Mouse (Mus musculus) forebrain, embryonic 13.5 days (tissue): ENCODE measurements around the gene Cdkn2aipnl. TPM values are rescaled to one million over a fixed set of nuclear protein-coding genes. Genes with fewer than 3 reads are reported as not detected.

Experiments
- ATAC-seq: fragments of 200-750 bp; cut with Nextera tagmentation; 2 replicates; pipeline ENCODE4 v1.8.0; 2017
- H3K27ac ChIP-seq: fragments of 300-500 bp; sonication (generic); 2 replicates; pipeline ENCODE4 v1.5.1; 2015; ENCODE audit warnings: inconsistent platforms, mild to moderate bottlenecking, moderate library complexity
- H3K27me3 ChIP-seq: fragments of 300-500 bp; sonication (generic); 2 replicates; pipeline ENCODE4 v1.6.1; 2015; ENCODE audit warnings: mild to moderate bottlenecking, inconsistent platforms
- H3K36me3 ChIP-seq: fragments of 300-500 bp; sonication (generic); 2 replicates; pipeline ENCODE4 v1.6.1; 2015; ENCODE audit warnings: mild to moderate bottlenecking, inconsistent platforms; ENCODE audit not compliant: poor library complexity, severe bottlenecking
- H3K4me1 ChIP-seq: fragments of 300-500 bp; sonication (generic); 2 replicates; pipeline ENCODE4 v1.6.1; 2015; ENCODE audit warnings: inconsistent platforms
- H3K4me2 ChIP-seq: fragments of 300-500 bp; sonication (generic); 2 replicates; pipeline ENCODE4 v1.6.1; 2015; ENCODE audit warnings: inconsistent platforms, mild to moderate bottlenecking, moderate library complexity
- H3K4me3 ChIP-seq: fragments of 300-500 bp; sonication (generic); 2 replicates; pipeline ENCODE4 v1.5.1; 2015; ENCODE audit warnings: mild to moderate bottlenecking, inconsistent platforms
- H3K9ac ChIP-seq: fragments of 300-500 bp; sonication (generic); 2 replicates; pipeline ENCODE4 v1.6.1; 2015; ENCODE audit warnings: mild to moderate bottlenecking, inconsistent platforms
- H3K9me3 ChIP-seq: fragments of 300-500 bp; sonication (generic); replicated peaks from 2 replicates; pipeline ENCODE4 v1.6.1; 2016; ENCODE audit warnings: inconsistent platforms
- WGBS: fragments of 180-500 bp; shearing (Covaris S2); methylation state at CpG from one replicate; pipeline ENCODE4 v1.1.7; 2015; 5-methylcytosine and 5-hydroxymethylcytosine counted together
- polyA plus RNA-seq: library from polyadenylated mRNA; unstranded; fragments of >200 nt; fragmentation: Nextera tagmentation; extraction: Ambion mirVana; gene quantifications from 2 replicates; pipeline ENCODE4 v1.2.1, GENCODE M21; 2015

Cdkn2aipnl gene
- polyA plus RNA-seq, 1 experiment from 2014 or later = 114 TPM

- no peaks in the 10 kb centered on the region for H3K27me3 ChIP-seq
- H3K27ac ChIP-seq = peak overlapping the region; percentile 96
- peaks cover 45% of the 10 kb centered on the region for H3K4me1 ChIP-seq
- H3K9me3 ChIP-seq = no peaks in the 10 kb centered on the region
- peak overlapping the region; percentile 99 for H3K4me3 ChIP-seq
- ATAC-seq = peak; percentile 48
- H3K4me2 ChIP-seq = peak overlapping the region; percentile 85
- under 1% methylated on average over 29 of the region's 29 CpGs for WGBS
- H3K36me3 ChIP-seq = peaks cover 31% of the 10 kb centered on the region
- H3K9ac ChIP-seq = peak overlapping the region; percentile 99
These were observed 32.3 kb downstream of the Cdkn2aipnl start for GRCm38 (mm10) chr11:51999611-52000289.

GRCm38 (mm10) chr11:52000290-52000962 is 33.0 kb downstream of the Cdkn2aipnl start, which contains the start of gene Ube2b:
Ube2b (minus strand) TSS chr11:52000762.
- no peaks in the 10 kb centered on the region for H3K27me3 ChIP-seq
- peak within 1 kb of the TSS; percentile 99 for H3K4me3 ChIP-seq
- peaks cover 24% of the 10 kb centered on the region for H3K36me3 ChIP-seq
- no peaks in the 10 kb centered on the region for H3K9me3 ChIP-seq
- peak within 1 kb of the TSS; percentile 99 for H3K9ac ChIP-seq
- H3K27ac ChIP-seq = peak within 1 kb of the TSS; percentile 96
- peaks cover 50% of the 10 kb centered on the region for H3K4me1 ChIP-seq
- under 1% methylated on average over 55 of the region's 63 CpGs for WGBS
- ATAC-seq = peak; percentile 78
- H3K4me2 ChIP-seq = peak within 1 kb of the TSS; percentile 85

- Histone ChIP-seq H3K36me3 (peaks cover 15% of the 10 kb centered on the region), H3K9me3 (no peaks in the 10 kb centered on the region), H3K27me3 (no peaks in the 10 kb centered on the region), H3K4me1 (peaks cover 59% of the 10 kb centered on the region), H3K4me2 (peak overlapping the region; percentile 51), H3K4me3 (peak overlapping the region; percentile 99), H3K9ac (peak overlapping the region; percentile 54; the same call in 1 of the 2 replicates), H3K27ac (peak overlapping the region; percentile 96; the same call in 1 of the 2 replicates)
- WGBS = 54% methylated on average over 10 of the region's 10 CpGs
- no peak for ATAC-seq
These were observed 33.9 kb downstream of the Cdkn2aipnl start for GRCm38 (mm10) chr11:52001341-52001740.

- Histone ChIP-seq H3K4me3 (no peak overlapping the region), H3K4me1 (peaks cover 58% of the 10 kb centered on the region), H3K9me3 (no peaks in the 10 kb centered on the region), H3K27me3 (no peaks in the 10 kb centered on the region), H3K36me3 (peaks cover 10% of the 10 kb centered on the region), H3K27ac (no peak overlapping the region), H3K9ac (no peak overlapping the region), H3K4me2 (no peak overlapping the region)
- 94% methylated on average over 8 of the region's 8 CpGs for WGBS
- no peak for ATAC-seq
These were observed 34.4 kb downstream of the Cdkn2aipnl start for GRCm38 (mm10) chr11:52001861-52002260.

GRCm38 (mm10) chr11:52002842-52003504 is 35.5 kb downstream of the Cdkn2aipnl start:
- 79% methylated on average over 13 of the region's 13 CpGs for whole genome bisulfite sequencing
- Histone ChIP-seq H3K36me3 (no peaks in the 10 kb centered on the region), H3K4me3 (peak overlapping the region; percentile 88; the same call in 1 of the 2 replicates), H3K27me3 (no peaks in the 10 kb centered on the region), H3K9me3 (no peaks in the 10 kb centered on the region), H3K4me2 (peak overlapping the region; percentile 72), H3K9ac (0 out of 2 replicates have a peak overlapping the region, but pooled peaks have one; percentile 89), H3K27ac (peak overlapping the region; percentile 91), H3K4me1 (peaks cover 48% of the 10 kb centered on the region)
- ATAC-seq = no peak

- peak overlapping the region; percentile 91 for H3K27ac ChIP-seq
- H3K9ac ChIP-seq = peak overlapping the region; percentile 89
- H3K36me3 ChIP-seq = no peaks in the 10 kb centered on the region
- no peaks in the 10 kb centered on the region for H3K9me3 ChIP-seq
- no peak for ATAC-seq
- no peaks in the 10 kb centered on the region for H3K27me3 ChIP-seq
- H3K4me2 ChIP-seq = peak overlapping the region; percentile 72
- peaks cover 43% of the 10 kb centered on the region for H3K4me1 ChIP-seq
- peak overlapping the region; percentile 88 for H3K4me3 ChIP-seq
- 19% methylated on average over 4 of the region's 4 CpGs for WGBS
These were observed 36.0 kb downstream of the Cdkn2aipnl start for GRCm38 (mm10) chr11:52003505-52003771.

- Histone ChIP-seq H3K36me3 (no peaks in the 10 kb centered on the region), H3K27ac (peak within 1 kb of the TSS; percentile 91), H3K4me3 (peak within 1 kb of the TSS; percentile 88), H3K4me2 (peak within 1 kb of the TSS; percentile 72), H3K4me1 (peaks cover 38% of the 10 kb centered on the region), H3K9me3 (no peaks in the 10 kb centered on the region), H3K27me3 (no peaks in the 10 kb centered on the region), H3K9ac (peak within 1 kb of the TSS; percentile 89)
- whole genome bisulfite sequencing = 1% methylated on average over 50 of the region's 51 CpGs
- peak; percentile 88 for ATAC-seq
These were observed 36.5 kb downstream of the Cdkn2aipnl start, which contains the start of gene Cdkl3 for GRCm38 (mm10) chr11:52003772-52004528. Cdkl3 (plus strand) TSS chr11:52004221.

GRCm38 (mm10) chr11:52005586-52005985 is 38.1 kb downstream of the Cdkn2aipnl start:
- Histone ChIP-seq H3K36me3 (no peaks in the 10 kb centered on the region), H3K4me1 (peaks cover 33% of the 10 kb centered on the region), H3K4me3 (no peak overlapping the region), H3K9me3 (no peaks in the 10 kb centered on the region), H3K27me3 (no peaks in the 10 kb centered on the region), H3K9ac (no peak overlapping the region), H3K27ac (no peak overlapping the region), H3K4me2 (peak overlapping the region; percentile 19; the same call in 1 of the 2 replicates)
- 76% methylated on average over 2 of the region's 2 CpGs for WGBS
- ATAC-seq = no peak

GRCm38 (mm10) chr11:52011011-52011410 is 43.5 kb downstream of the Cdkn2aipnl start:
- WGBS = 89% methylated on average over 11 of the region's 11 CpGs
- Histone ChIP-seq H3K36me3 (0 out of 2 replicates have a peak, but pooled peaks cover 8% of the 10 kb centered on the region), H3K27ac (no peak overlapping the region), H3K4me1 (peaks cover 4% of the 10 kb centered on the region; the same call in 1 of the 2 replicates), H3K9ac (no peak overlapping the region), H3K9me3 (no peaks in the 10 kb centered on the region), H3K4me2 (no peak overlapping the region), H3K27me3 (no peaks in the 10 kb centered on the region), H3K4me3 (no peak overlapping the region)
- ATAC-seq = no peak

GRCm38 (mm10) chr11:52011541-52011940 is 44.1 kb downstream of the Cdkn2aipnl start:
- 81% methylated on average over 5 of the region's 5 CpGs for WGBS
- H3K4me3 ChIP-seq = no peak overlapping the region
- no peaks in the 10 kb centered on the region for H3K9me3 ChIP-seq
- 0 out of 2 replicates have a peak, but pooled peaks cover 8% of the 10 kb centered on the region for H3K36me3 ChIP-seq
- no peak for ATAC-seq
- no peak overlapping the region for H3K9ac ChIP-seq
- H3K27ac ChIP-seq = no peak overlapping the region
- H3K4me2 ChIP-seq = no peak overlapping the region
- no peaks in the 10 kb centered on the region for H3K27me3 ChIP-seq
- no peaks in the 10 kb centered on the region for H3K4me1 ChIP-seq

GRCm38 (mm10) chr11:52018217-52018616 is 50.8 kb downstream of the Cdkn2aipnl start:
- 91% methylated on average over 9 of the region's 9 CpGs for WGBS
- Histone ChIP-seq H3K9ac (no peak overlapping the region), H3K4me3 (no peak overlapping the region), H3K4me2 (no peak overlapping the region), H3K27me3 (no peaks in the 10 kb centered on the region), H3K4me1 (no peaks in the 10 kb centered on the region), H3K9me3 (no peaks in the 10 kb centered on the region), H3K36me3 (peaks cover 9% of the 10 kb centered on the region; the same call in 1 of the 2 replicates), H3K27ac (no peak overlapping the region)
- no peak for ATAC-seq
